Mouse (Mus musculus) lung, adult 2 months (tissue): Measurements from ENCODE around the gene Cep131.

ENCODE experiments used
- CTCF ChIP-seq: fragments of 200-500 bp; IDR thresholded peaks from 2 replicates; pipeline ENCODE4 v1.5.1; 2011; ENCODE audit warnings: mild to moderate bottlenecking, low read length, control low read depth; ENCODE audit not compliant: insufficient read depth
- POLR2A ChIP-seq: fragments of 200-500 bp; IDR thresholded peaks from 2 replicates; pipeline ENCODE4 v1.6.1; 2011; ENCODE audit warnings: low read depth, mild to moderate bottlenecking, control low read depth, low read length, borderline replicate concordance; ENCODE audit errors: extremely low read depth

DNA sequence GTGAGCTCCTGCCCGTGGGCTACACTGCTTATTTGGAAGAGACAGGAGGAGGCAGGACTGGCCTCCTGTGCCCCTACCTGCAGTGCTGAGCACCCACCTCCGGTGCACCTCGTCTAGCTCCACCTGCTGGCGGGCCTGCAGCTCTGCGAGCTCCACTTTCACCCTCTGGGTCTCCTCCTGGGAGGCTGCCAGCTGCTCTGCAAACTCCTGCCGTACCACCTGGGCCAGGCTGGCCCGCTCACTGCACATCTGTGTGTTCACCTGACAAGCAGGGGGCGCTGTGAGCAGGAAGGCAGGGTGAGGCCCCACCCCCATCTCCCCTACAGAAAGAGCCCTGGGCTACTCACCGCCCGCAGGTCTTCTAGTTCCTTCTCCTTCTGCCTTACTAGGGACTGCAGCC, 21.3 kb downstream of the Cep131 start:
- TF ChIP-seq CTCF (peak; percentile 72), POLR2A (no peak)
